Mouse (Mus musculus): ENCODE data around the gene Hyal3. TPM values are rescaled to one million over a fixed set of nuclear protein-coding genes. Genes with fewer than 3 reads are reported as not detected.

The Hyal3 gene
- polyA plus RNA-seq, 1 experiment from 2014 or later: 0.96 TPM

GRCm38 (mm10) chr9:107626844-107627277 lies 46.2 kb downstream of the Hyal3 start:
- H3K27me3 ChIP-seq (ENCODE audit: control insufficient read depth, insufficient read depth, low read length): no peaks in the 10 kb centered on the region
- DNase-seq (ENCODE audit: low spot score) (peak; percentile 79), ATAC-seq (ENCODE audit: low FRiP score) (peak; percentile 68)
- no peak overlapping the region for H3K4me3 ChIP-seq (replicated peaks; ENCODE audit: low read length)
- H3K36me3 ChIP-seq (replicated peaks; ENCODE audit: control insufficient read depth, insufficient read depth): peaks cover 19% of the 10 kb centered on the region; the same call in 1 of the 2 replicates
- 0% methylated on average over 2 of the region's 2 CpGs for WGBS
- H3K27ac ChIP-seq: peak overlapping the region; percentile 93
- peak overlapping the region; percentile 98 for H3K4me2 ChIP-seq (replicated peaks)
- H3K9ac ChIP-seq: peak overlapping the region; percentile 51
- H3K4me1 ChIP-seq (replicated peaks; ENCODE audit: control insufficient read depth, insufficient read depth, low read length): peaks cover 61% of the 10 kb centered on the region
- no peaks in the 10 kb centered on the region for H3K9me3 ChIP-seq (ENCODE audit: control insufficient read depth, low read length)

GRCm38 (mm10) chr9:107627387-107628255 lies 47.0 kb downstream of the Hyal3 start:
- Histone ChIP-seq H3K4me3 (replicated peaks; ENCODE audit: low read length) (no peak overlapping the region), H3K4me1 (replicated peaks; ENCODE audit: control insufficient read depth, insufficient read depth, low read length) (peaks cover 68% of the 10 kb centered on the region), H3K4me2 (replicated peaks) (peak overlapping the region; percentile 98), H3K27ac (peak overlapping the region; percentile 93), H3K36me3 (replicated peaks; ENCODE audit: control insufficient read depth, insufficient read depth) (peaks cover 14% of the 10 kb centered on the region; the same call in 1 of the 2 replicates), H3K9me3 (ENCODE audit: control insufficient read depth, low read length) (no peaks in the 10 kb centered on the region), H3K27me3 (ENCODE audit: control insufficient read depth, insufficient read depth, low read length) (no peaks in the 10 kb centered on the region), H3K9ac (peak overlapping the region; percentile 51)
- WGBS: 13% methylated on average over 20 of the region's 20 CpGs
- ATAC-seq (ENCODE audit: low FRiP score) (no peak), DNase-seq (ENCODE audit: low spot score) (no peak)

GRCm38 (mm10) chr9:107628721-107629410 lies 48.2 kb downstream of the Hyal3 start:
- Histone ChIP-seq H3K4me2 (replicated peaks) (peak overlapping the region; percentile 98), H3K9ac (peak overlapping the region; percentile 51), H3K36me3 (replicated peaks; ENCODE audit: control insufficient read depth, insufficient read depth) (peaks cover 11% of the 10 kb centered on the region; the same call in 1 of the 2 replicates), H3K4me3 (replicated peaks; ENCODE audit: low read length) (no peak overlapping the region), H3K27ac (peak overlapping the region; percentile 93), H3K4me1 (replicated peaks; ENCODE audit: control insufficient read depth, insufficient read depth, low read length) (peaks cover 73% of the 10 kb centered on the region), H3K27me3 (ENCODE audit: control insufficient read depth, insufficient read depth, low read length) (no peaks in the 10 kb centered on the region), H3K9me3 (ENCODE audit: control insufficient read depth, low read length) (no peaks in the 10 kb centered on the region)
- WGBS: 27% methylated on average over 13 of the region's 15 CpGs
- ATAC-seq (ENCODE audit: low FRiP score): no peak
- DNase-seq (ENCODE audit: low spot score): no peak

- ATAC-seq (ENCODE audit: low FRiP score) (no peak), DNase-seq (ENCODE audit: low spot score) (no peak)
- peaks cover 9% of the 10 kb centered on the region; the same call in 1 of the 2 replicates for H3K36me3 ChIP-seq (replicated peaks; ENCODE audit: control insufficient read depth, insufficient read depth)
- 28% methylated on average over 4 of the region's 4 CpGs for WGBS
- H3K4me3 ChIP-seq (replicated peaks; ENCODE audit: low read length): 0 out of 2 replicates have a peak overlapping the region, but pooled peaks have one; percentile 3
- H3K27ac ChIP-seq: peak overlapping the region; percentile 93
- peaks cover 73% of the 10 kb centered on the region for H3K4me1 ChIP-seq (replicated peaks; ENCODE audit: control insufficient read depth, insufficient read depth, low read length)
- no peaks in the 10 kb centered on the region for H3K9me3 ChIP-seq (ENCODE audit: control insufficient read depth, low read length)
- peak overlapping the region; percentile 98 for H3K4me2 ChIP-seq (replicated peaks)
- H3K9ac ChIP-seq: peak overlapping the region; percentile 35
- H3K27me3 ChIP-seq (ENCODE audit: control insufficient read depth, insufficient read depth, low read length): no peaks in the 10 kb centered on the region
Measured at GRCm38 (mm10) chr9:107629411-107629730, 48.8 kb downstream of the Hyal3 start.

- Histone ChIP-seq H3K4me3 (replicated peaks; ENCODE audit: low read length) (peak overlapping the region; percentile 3; the same call in 1 of the 2 replicates), H3K9me3 (ENCODE audit: control insufficient read depth, low read length) (no peaks in the 10 kb centered on the region), H3K27ac (peak overlapping the region; percentile 93), H3K36me3 (replicated peaks; ENCODE audit: control insufficient read depth, insufficient read depth) (peaks cover 4% of the 10 kb centered on the region; the same call in 1 of the 2 replicates), H3K4me2 (replicated peaks) (peak overlapping the region; percentile 98), H3K27me3 (ENCODE audit: control insufficient read depth, insufficient read depth, low read length) (no peaks in the 10 kb centered on the region), H3K9ac (peak overlapping the region; percentile 35), H3K4me1 (replicated peaks; ENCODE audit: control insufficient read depth, insufficient read depth, low read length) (peaks cover 73% of the 10 kb centered on the region)
- peak; percentile 6 for ATAC-seq (ENCODE audit: low FRiP score)
- DNase-seq (ENCODE audit: low spot score): peak; percentile 42
- WGBS: 6% methylated on average over 14 of the region's 14 CpGs
Measured at GRCm38 (mm10) chr9:107629901-107630425, 49.3 kb downstream of the Hyal3 start.

GRCm38 (mm10) chr9:107630576-107630975 lies 50.0 kb downstream of the Hyal3 start:
- peak overlapping the region; percentile 3; the same call in 1 of the 2 replicates for H3K4me3 ChIP-seq (replicated peaks; ENCODE audit: low read length)
- DNase-seq (ENCODE audit: low spot score) (peak; percentile 54), ATAC-seq (ENCODE audit: low FRiP score) (peak; percentile 31)
- H3K27ac ChIP-seq: peak overlapping the region; percentile 93
- no peaks in the 10 kb centered on the region for H3K36me3 ChIP-seq (replicated peaks; ENCODE audit: control insufficient read depth, insufficient read depth)
- peak overlapping the region; percentile 35 for H3K9ac ChIP-seq
- H3K27me3 ChIP-seq (ENCODE audit: control insufficient read depth, insufficient read depth, low read length): no peaks in the 10 kb centered on the region
- H3K4me1 ChIP-seq (replicated peaks; ENCODE audit: control insufficient read depth, insufficient read depth, low read length): peaks cover 70% of the 10 kb centered on the region
- WGBS: 2% methylated on average over 4 of the region's 4 CpGs
- no peaks in the 10 kb centered on the region for H3K9me3 ChIP-seq (ENCODE audit: control insufficient read depth, low read length)
- H3K4me2 ChIP-seq (replicated peaks): peak overlapping the region; percentile 98

GRCm38 (mm10) chr9:107631311-107631826 lies 50.8 kb downstream of the Hyal3 start:
- Histone ChIP-seq H3K36me3 (replicated peaks; ENCODE audit: control insufficient read depth, insufficient read depth) (no peaks in the 10 kb centered on the region), H3K27me3 (ENCODE audit: control insufficient read depth, insufficient read depth, low read length) (no peaks in the 10 kb centered on the region), H3K9ac (0 out of 2 replicates have a peak overlapping the region, but pooled peaks have one; percentile 82), H3K4me1 (replicated peaks; ENCODE audit: control insufficient read depth, insufficient read depth, low read length) (peaks cover 71% of the 10 kb centered on the region), H3K9me3 (ENCODE audit: control insufficient read depth, low read length) (no peaks in the 10 kb centered on the region), H3K27ac (peak overlapping the region; percentile 93), H3K4me3 (replicated peaks; ENCODE audit: low read length) (no peak overlapping the region), H3K4me2 (replicated peaks) (peak overlapping the region; percentile 98)
- DNase-seq (ENCODE audit: low spot score): no peak
- 28% methylated on average over 9 of the region's 9 CpGs for WGBS
- ATAC-seq (ENCODE audit: low FRiP score): no peak

GRCm38 (mm10) chr9:107631861-107632260 lies 51.2 kb downstream of the Hyal3 start:
- DNase-seq (ENCODE audit: low spot score): no peak
- H3K4me3 ChIP-seq (replicated peaks; ENCODE audit: low read length): peak overlapping the region; percentile 69
- H3K4me1 ChIP-seq (replicated peaks; ENCODE audit: control insufficient read depth, insufficient read depth, low read length): peaks cover 70% of the 10 kb centered on the region
- peak overlapping the region; percentile 93 for H3K27ac ChIP-seq
- H3K36me3 ChIP-seq (replicated peaks; ENCODE audit: control insufficient read depth, insufficient read depth): no peaks in the 10 kb centered on the region
- H3K4me2 ChIP-seq (replicated peaks): peak overlapping the region; percentile 98
- H3K9me3 ChIP-seq (ENCODE audit: control insufficient read depth, low read length): no peaks in the 10 kb centered on the region
- WGBS: 45% methylated on average over 8 of the region's 8 CpGs
- no peaks in the 10 kb centered on the region for H3K27me3 ChIP-seq (ENCODE audit: control insufficient read depth, insufficient read depth, low read length)
- ATAC-seq (ENCODE audit: low FRiP score): no peak
- peak overlapping the region; percentile 82 for H3K9ac ChIP-seq

All from hindbrain, embryonic 14.5 days (tissue).